Mouse (Mus musculus) embryonic facial prominence, embryonic 13.5 days (tissue): ENCODE measurements around the gene Grik4. TPM values are rescaled to one million over a fixed set of nuclear protein-coding genes. Genes with fewer than 3 reads are reported as not detected.
"Not testable (repeated sequence)": the region's sequence is repeated elsewhere in the genome, so short reads cannot be mapped to it uniquely, and the experiment has no call there.

Experiments
- ATAC-seq: fragments of 200-750 bp; cut with Nextera tagmentation; 2 replicates; pipeline ENCODE4 v1.8.0; 2017; ENCODE audit warnings: low read depth; ENCODE audit not compliant: insufficient number of reproducible peaks, insufficient read depth, low FRiP score, low TSS enrichment
- H3K27ac ChIP-seq: fragments of 300-500 bp; sonication (generic); 2 replicates; pipeline ENCODE4 v1.5.1; 2015; ENCODE audit warnings: moderate library complexity, mild to moderate bottlenecking, inconsistent platforms
- H3K27me3 ChIP-seq: fragments of 300-500 bp; sonication (generic); 2 replicates; pipeline ENCODE4 v1.6.1; 2015; ENCODE audit warnings: mild to moderate bottlenecking, inconsistent platforms
- H3K36me3 ChIP-seq: fragments of 300-500 bp; sonication (generic); 2 replicates; pipeline ENCODE4 v1.6.1; 2015; ENCODE audit warnings: mild to moderate bottlenecking, inconsistent platforms
- H3K4me1 ChIP-seq: fragments of 300-500 bp; sonication (generic); 2 replicates; pipeline ENCODE4 v1.6.1; 2015; ENCODE audit warnings: inconsistent platforms
- H3K4me2 ChIP-seq: fragments of 300-500 bp; sonication (generic); 2 replicates; pipeline ENCODE4 v1.6.1; 2015; ENCODE audit warnings: moderate library complexity, mild to moderate bottlenecking, inconsistent platforms
- H3K4me3 ChIP-seq: fragments of 300-500 bp; sonication (generic); 2 replicates; pipeline ENCODE4 v1.5.1; 2015; ENCODE audit warnings: mild to moderate bottlenecking, inconsistent platforms
- H3K9ac ChIP-seq: fragments of 300-500 bp; sonication (generic); 2 replicates; pipeline ENCODE4 v1.6.1; 2015; ENCODE audit warnings: mild to moderate bottlenecking, inconsistent platforms
- H3K9me3 ChIP-seq: fragments of 300-500 bp; sonication (generic); 2 replicates; pipeline ENCODE4 v1.6.1; 2016; ENCODE audit warnings: inconsistent platforms
- WGBS: fragments of 180-500 bp; shearing (Covaris S2); methylation state at CpG from one replicate; pipeline ENCODE4 v1.1.7; 2015; ENCODE audit warnings: mixed read lengths; 5-methylcytosine and 5-hydroxymethylcytosine counted together
- polyA plus RNA-seq: library from polyadenylated mRNA; unstranded; fragments of >200 nt; fragmentation: Nextera tagmentation; extraction: Ambion mirVana; gene quantifications from 2 replicates; pipeline ENCODE4 v1.2.1, GENCODE M21; 2015

The Grik4 gene
- polyA plus RNA-seq, 1 experiment from 2014 or later: 2.5 TPM

DNA sequence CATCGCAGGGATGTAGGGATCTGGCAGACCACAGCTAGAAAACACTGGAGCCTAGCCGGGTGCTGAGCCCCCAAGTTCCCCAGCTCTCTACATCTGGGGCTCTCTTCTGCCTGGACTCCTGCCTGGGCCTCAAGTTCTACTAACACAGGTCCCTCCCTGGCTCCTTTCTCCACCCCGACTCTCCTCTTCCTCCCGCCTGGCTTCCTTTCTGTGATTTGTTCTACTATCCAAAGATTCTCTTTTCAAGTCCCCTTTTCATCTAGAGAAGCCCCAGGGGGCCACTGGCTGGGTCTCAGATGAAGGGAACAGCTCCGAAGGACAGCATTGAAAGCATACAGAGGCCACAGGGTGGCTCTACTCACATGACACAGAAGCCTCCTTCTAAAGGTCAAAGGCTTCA lies 151.9 kb downstream of the Grik4 start:
- peaks cover 12% of the 10 kb centered on the region for H3K27me3 ChIP-seq
- no peak for ATAC-seq
- no peaks in the 10 kb centered on the region for H3K36me3 ChIP-seq

DNA sequence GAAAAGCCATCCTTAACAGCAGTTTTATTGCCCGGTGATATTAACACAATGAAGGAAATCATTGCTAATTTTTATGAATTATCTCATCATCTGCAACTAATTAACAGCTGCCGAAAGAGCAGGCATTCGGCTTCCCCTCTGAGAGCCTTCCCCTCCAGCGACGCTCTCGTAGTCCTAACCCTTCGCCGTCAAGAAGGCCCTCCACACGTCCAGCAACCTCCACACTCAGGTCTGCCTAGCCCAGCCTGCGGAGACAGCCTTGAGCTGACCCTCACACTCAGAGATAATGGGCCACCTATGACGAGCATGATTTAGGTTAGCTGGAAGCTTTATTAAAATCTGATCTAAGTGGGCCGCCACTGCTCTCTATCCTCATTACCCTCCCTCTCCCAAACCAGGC lies 152.5 kb downstream of the Grik4 start:
- H3K27me3 ChIP-seq: peaks cover 12% of the 10 kb centered on the region
- H3K9ac ChIP-seq: no peak overlapping the region
- H3K27ac ChIP-seq: no peak overlapping the region
- H3K4me2 ChIP-seq: no peak overlapping the region
- no peaks in the 10 kb centered on the region for H3K36me3 ChIP-seq
- H3K4me3 ChIP-seq: no peak overlapping the region
- no peaks in the 10 kb centered on the region for H3K9me3 ChIP-seq
- WGBS: 40% methylated on average over 12 of the region's 12 CpGs
- ATAC-seq: no peak
- H3K4me1 ChIP-seq: peaks cover 14% of the 10 kb centered on the region

More for the DNA sequence above, 151.9 kb downstream of the Grik4 start:
- Histone ChIP-seq H3K4me3 (no peak overlapping the region), H3K27ac (no peak overlapping the region), H3K4me2 (no peak overlapping the region), H3K4me1 (peaks cover 14% of the 10 kb centered on the region), H3K9ac (no peak overlapping the region), H3K9me3 (no peaks in the 10 kb centered on the region)
- 41% methylated on average over 5 of the region's 5 CpGs for WGBS

- 66% methylated on average over 4 of the region's 4 CpGs for WGBS
- ATAC-seq: no peak
Observed at GRCm38 (mm10) chr9:42791346-42791745, 152.9 kb downstream of the Grik4 start.

DNA sequence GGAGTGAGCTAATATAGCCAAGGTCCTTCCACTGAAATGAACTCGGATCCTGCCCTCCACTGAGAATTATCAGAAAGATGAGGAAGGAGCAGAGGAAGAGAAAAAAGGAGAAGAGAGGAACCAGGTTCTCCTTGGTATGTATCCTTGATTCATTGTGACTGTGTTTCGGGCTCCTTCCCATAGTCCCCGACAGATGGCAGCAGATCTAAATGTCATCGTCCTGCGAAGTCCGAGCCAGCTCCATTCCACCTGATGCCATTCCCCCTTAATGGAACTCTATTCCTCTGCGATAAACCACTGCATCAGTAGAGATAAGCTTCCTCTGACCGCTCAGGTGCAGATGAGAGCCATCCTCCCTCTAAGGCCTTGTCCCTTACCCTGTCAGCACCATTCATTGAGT lies 155.8 kb downstream of the Grik4 start:
- Histone ChIP-seq H3K4me3 (no peak overlapping the region), H3K9me3 (no peaks in the 10 kb centered on the region), H3K4me1 (peaks cover 12% of the 10 kb centered on the region), H3K36me3 (no peaks in the 10 kb centered on the region), H3K27me3 (peaks cover 8% of the 10 kb centered on the region), H3K4me2 (no peak overlapping the region), H3K27ac (no peak overlapping the region), H3K9ac (no peak overlapping the region)
- no peak for ATAC-seq
- WGBS: 21% methylated on average over 8 of the region's 8 CpGs

More at GRCm38 (mm10) chr9:42791346-42791745, 152.9 kb downstream of the Grik4 start:
- H3K36me3 ChIP-seq: no peaks in the 10 kb centered on the region
- no peak overlapping the region for H3K4me2 ChIP-seq
- no peaks in the 10 kb centered on the region for H3K9me3 ChIP-seq
- peaks cover 12% of the 10 kb centered on the region for H3K27me3 ChIP-seq
- no peak overlapping the region for H3K27ac ChIP-seq
- H3K4me1 ChIP-seq: peaks cover 14% of the 10 kb centered on the region
- no peak overlapping the region for H3K9ac ChIP-seq
- no peak overlapping the region for H3K4me3 ChIP-seq

DNA sequence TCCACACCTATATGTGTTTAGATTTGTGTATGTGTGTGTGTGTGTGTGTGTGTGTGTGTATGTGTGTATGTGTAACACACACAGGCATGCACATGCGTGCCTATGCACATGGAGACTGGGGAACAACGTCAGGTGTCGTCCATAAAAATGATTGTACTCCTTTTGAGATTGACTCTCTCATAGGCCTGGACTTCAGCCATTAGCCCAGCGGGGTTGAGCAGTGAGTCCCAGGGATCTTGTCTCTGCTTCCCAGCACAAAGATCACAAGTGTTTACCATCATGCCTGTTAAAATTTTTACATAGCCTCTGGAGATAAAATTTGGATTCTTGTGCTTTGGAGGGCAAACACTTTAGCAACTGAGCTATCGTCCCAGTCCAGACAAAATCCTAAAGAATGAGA lies 157.4 kb downstream of the Grik4 start:
- ATAC-seq: no peak
- H3K36me3 ChIP-seq: no peaks in the 10 kb centered on the region
- peaks cover 8% of the 10 kb centered on the region for H3K4me1 ChIP-seq
- no peak overlapping the region for H3K4me3 ChIP-seq
- no peaks in the 10 kb centered on the region for H3K27me3 ChIP-seq
- WGBS: 81% methylated on average over 5 of the region's 5 CpGs
- H3K9ac ChIP-seq: no peak overlapping the region
- H3K4me2 ChIP-seq: no peak overlapping the region
- H3K27ac ChIP-seq: no peak overlapping the region
- no peaks in the 10 kb centered on the region for H3K9me3 ChIP-seq

- no peaks in the 10 kb centered on the region for H3K9me3 ChIP-seq
Observed at GRCm38 (mm10) chr9:42786286-42786685, 158.0 kb downstream of the Grik4 start.

DNA sequence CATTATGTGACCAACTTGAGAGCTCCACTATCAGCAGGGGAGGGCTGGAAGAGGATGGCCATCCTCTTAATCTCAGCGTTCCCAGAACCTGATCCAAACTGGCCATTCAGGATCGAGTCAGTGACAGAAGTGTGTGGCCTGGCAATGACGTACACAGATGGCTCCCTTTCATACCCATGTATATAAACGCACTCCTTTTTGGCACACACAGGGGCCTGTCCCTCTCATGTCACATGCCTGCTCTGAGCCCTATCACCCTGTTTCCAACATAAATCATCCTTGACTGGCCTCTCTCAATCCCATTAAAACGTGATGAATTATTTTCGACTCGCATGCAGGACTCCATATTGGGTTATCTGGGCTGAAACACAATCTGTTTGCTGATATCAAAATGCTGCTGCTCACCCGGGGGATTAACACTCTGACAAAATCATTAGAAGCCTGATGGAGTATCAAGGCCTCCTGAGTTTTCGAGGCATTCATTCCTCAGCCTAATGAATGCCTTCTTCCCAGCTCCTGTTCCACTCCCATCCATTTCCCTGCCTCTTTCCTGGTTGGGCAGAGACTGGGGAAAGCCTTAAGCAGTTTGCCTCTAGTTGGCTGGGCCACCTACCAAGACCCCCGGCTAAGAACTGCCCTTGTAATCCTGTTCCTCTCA lies 159.0 kb downstream of the Grik4 start:
- 0 out of 2 replicates have a peak, but pooled peaks cover 5% of the 10 kb centered on the region for H3K4me1 ChIP-seq
- H3K4me3 ChIP-seq: no peak overlapping the region
- no peak overlapping the region for H3K4me2 ChIP-seq
- no peak overlapping the region for H3K27ac ChIP-seq
- ATAC-seq: no peak
- no peaks in the 10 kb centered on the region for H3K9me3 ChIP-seq
- no peaks in the 10 kb centered on the region for H3K27me3 ChIP-seq
- no peaks in the 10 kb centered on the region for H3K36me3 ChIP-seq
- 72% methylated on average over 10 of the region's 10 CpGs for WGBS
- no peak overlapping the region for H3K9ac ChIP-seq

More at GRCm38 (mm10) chr9:42786286-42786685, 158.0 kb downstream of the Grik4 start:
- Histone ChIP-seq H3K27me3 (no peaks in the 10 kb centered on the region), H3K9ac (no peak overlapping the region), H3K36me3 (no peaks in the 10 kb centered on the region), H3K4me2 (no peak overlapping the region), H3K4me1 (0 out of 2 replicates have a peak, but pooled peaks cover 5% of the 10 kb centered on the region), H3K4me3 (no peak overlapping the region), H3K27ac (no peak overlapping the region)
- no peak for ATAC-seq
- WGBS: 58% methylated on average over 2 of the region's 2 CpGs

- Histone ChIP-seq H3K9me3 (no peaks in the 10 kb centered on the region), H3K4me2 (no peak overlapping the region), H3K36me3 (no peaks in the 10 kb centered on the region), H3K27me3 (no peaks in the 10 kb centered on the region), H3K4me3 (no peak overlapping the region), H3K27ac (no peak overlapping the region), H3K4me1 (0 out of 2 replicates have a peak, but pooled peaks cover 5% of the 10 kb centered on the region), H3K9ac (no peak overlapping the region)
- 38% methylated on average over 8 of the region's 8 CpGs for WGBS
- no peak for ATAC-seq
Observed at GRCm38 (mm10) chr9:42783248-42783903, 160.9 kb downstream of the Grik4 start.

DNA sequence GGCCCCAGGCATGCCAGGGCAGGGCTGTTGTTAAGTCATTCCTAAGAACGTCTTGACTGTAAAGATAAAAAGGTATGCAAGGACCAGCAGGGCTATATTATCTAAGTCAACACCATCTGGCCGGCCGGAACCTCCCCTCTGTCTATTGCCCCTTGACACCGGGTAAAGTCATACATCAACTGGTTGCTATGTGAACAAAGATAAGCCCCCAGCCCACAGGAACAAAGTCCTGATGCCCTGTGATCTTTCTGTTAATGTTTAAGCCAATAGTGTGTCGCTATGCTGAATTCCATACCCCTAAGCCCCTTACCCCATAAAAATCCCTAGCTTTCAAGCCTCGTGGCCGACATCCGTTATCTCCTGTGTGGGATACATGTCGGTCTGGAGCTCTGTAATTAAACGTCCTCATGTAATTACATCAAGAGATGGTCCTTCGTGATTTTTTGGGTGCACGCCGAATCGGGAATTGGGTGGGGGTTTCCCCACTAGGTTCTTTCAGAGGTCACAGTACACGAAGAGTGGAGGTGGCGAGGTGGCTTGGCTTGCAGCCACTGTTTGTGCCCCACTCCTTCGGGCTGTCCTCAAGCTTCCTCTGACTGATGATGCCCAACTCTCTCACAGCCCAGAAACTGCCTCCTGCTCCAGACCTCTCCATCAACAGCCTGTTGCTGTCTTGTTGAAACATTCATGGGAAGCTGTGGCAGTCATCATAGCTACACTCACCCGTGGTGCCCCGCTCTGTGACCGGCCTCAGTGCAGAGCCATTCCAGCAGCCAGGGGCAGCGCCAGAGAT lies 165.6 kb downstream of the Grik4 start:
- H3K9ac ChIP-seq, H3K9me3 ChIP-seq, H3K4me1 ChIP-seq, ATAC-seq, H3K4me2 ChIP-seq, H3K4me3 ChIP-seq, H3K27me3 ChIP-seq, H3K27ac ChIP-seq, H3K36me3 ChIP-seq: not testable (repeated sequence)
- 72% methylated on average over 21 of the region's 21 CpGs for WGBS

DNA sequence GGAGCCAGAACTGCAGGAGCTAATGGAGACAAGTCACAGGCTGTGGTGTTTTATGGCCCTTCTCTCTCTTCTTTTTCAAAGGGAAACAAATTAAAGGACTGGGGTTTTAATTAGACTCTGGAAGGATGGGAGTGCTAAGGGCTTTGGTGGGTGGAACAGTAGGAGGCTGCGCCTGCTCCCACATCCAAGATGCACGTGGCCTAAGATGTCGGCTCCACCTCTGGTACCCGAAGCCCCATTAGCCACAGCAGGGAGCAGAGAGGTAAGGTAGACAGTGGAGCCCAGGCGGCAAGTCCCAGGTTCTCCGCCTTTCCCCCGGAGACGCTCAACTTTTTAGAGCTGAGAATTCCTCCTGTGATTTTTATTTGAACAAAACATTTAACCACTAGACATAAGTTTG lies 166.4 kb downstream of the Grik4 start:
- H3K4me1 ChIP-seq: no peaks in the 10 kb centered on the region
- no peak overlapping the region for H3K4me3 ChIP-seq
- H3K27me3 ChIP-seq: no peaks in the 10 kb centered on the region
- H3K27ac ChIP-seq: no peak overlapping the region
- H3K9ac ChIP-seq: no peak overlapping the region
- no peaks in the 10 kb centered on the region for H3K36me3 ChIP-seq
- no peak for ATAC-seq
- no peak overlapping the region for H3K4me2 ChIP-seq
- WGBS: 82% methylated on average over 8 of the region's 8 CpGs
- no peaks in the 10 kb centered on the region for H3K9me3 ChIP-seq

DNA sequence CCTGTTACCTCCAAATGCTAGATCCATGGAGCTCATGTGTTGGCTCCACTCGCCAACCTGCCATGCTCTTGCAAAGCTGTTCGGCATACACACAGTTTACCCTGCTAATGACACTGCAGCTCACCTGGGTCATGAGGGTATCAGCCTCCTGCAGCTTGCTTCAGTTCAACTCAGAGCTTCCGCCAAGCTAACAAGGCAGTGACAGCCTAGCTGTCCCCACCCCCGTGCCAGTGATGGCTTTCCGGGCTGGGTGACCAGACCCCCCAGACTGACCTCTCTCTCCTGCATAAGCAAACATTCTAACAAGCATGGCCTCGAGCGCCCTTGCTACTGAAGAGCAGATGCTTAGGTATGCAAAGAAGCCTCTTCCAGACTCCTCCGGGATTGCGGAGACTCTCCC lies 167.5 kb downstream of the Grik4 start:
- Histone ChIP-seq H3K27ac (no peak overlapping the region), H3K4me2 (no peak overlapping the region), H3K4me1 (no peaks in the 10 kb centered on the region), H3K4me3 (no peak overlapping the region), H3K9ac (no peak overlapping the region), H3K27me3 (no peaks in the 10 kb centered on the region), H3K36me3 (no peaks in the 10 kb centered on the region), H3K9me3 (no peaks in the 10 kb centered on the region)
- 60% methylated on average over 9 of the region's 9 CpGs for WGBS
- no peak for ATAC-seq
